Mouse (Mus musculus) lung, embryonic 16.5 days (tissue): ENCODE results near the gene Hbb-y. TPM values are rescaled to one million over a fixed set of nuclear protein-coding genes. Genes with fewer than 3 reads are reported as not detected.
"Not testable (repeated sequence)": the region's sequence is repeated elsewhere in the genome, so short reads cannot be mapped to it uniquely, and the experiment has no call there.

Experiments used
- ATAC-seq: fragments of 200-750 bp; cut with Nextera tagmentation; 2 replicates; pipeline ENCODE4 v1.8.0; 2017; ENCODE audit warnings: low read depth, mild to moderate bottlenecking, moderate library complexity
- H3K27ac ChIP-seq: fragments of 300-500 bp; sonication (generic); 2 replicates; pipeline ENCODE4 v1.5.1; 2014; ENCODE audit warnings: mild to moderate bottlenecking, control low read depth, low read length
- H3K27me3 ChIP-seq: fragments of 300-500 bp; sonication (generic); 2 replicates; pipeline ENCODE4 v1.6.1; 2014; ENCODE audit warnings: low read depth, low read length, mixed read lengths; ENCODE audit not compliant: control insufficient read depth, insufficient read depth
- H3K36me3 ChIP-seq: fragments of 300-500 bp; sonication (generic); 2 replicates; pipeline ENCODE4 v1.6.1; 2014; ENCODE audit warnings: low read length; ENCODE audit not compliant: control insufficient read depth, insufficient read depth
- H3K4me1 ChIP-seq: fragments of 300-500 bp; sonication (generic); replicated peaks from 2 replicates; pipeline ENCODE4 v1.6.1; 2014; ENCODE audit warnings: low read length, mixed read lengths; ENCODE audit not compliant: control insufficient read depth, insufficient read depth
- H3K4me2 ChIP-seq: fragments of 300-500 bp; sonication (generic); 2 replicates; pipeline ENCODE4 v1.6.1; 2014; ENCODE audit warnings: low read depth, low read length, control low read depth
- H3K4me3 ChIP-seq: fragments of 300-500 bp; sonication (generic); 2 replicates; pipeline ENCODE4 v1.5.1; 2014; ENCODE audit warnings: mild to moderate bottlenecking, low read length, control low read depth
- H3K9ac ChIP-seq: fragments of 300-500 bp; sonication (generic); 2 replicates; pipeline ENCODE4 v1.6.1; 2014; ENCODE audit warnings: low read length, control low read depth
- H3K9me3 ChIP-seq: fragments of 300-500 bp; sonication (generic); 2 replicates; pipeline ENCODE4 v1.6.1; 2016; ENCODE audit warnings: low read length; ENCODE audit not compliant: control insufficient read depth
- WGBS: fragments of 180-500 bp; shearing (Covaris S2); extraction: QIAGEN DNeasy Blood & Tissue Kit; methylation state at CpG from one replicate; pipeline ENCODE4 v1.1.7; 2014; 5-methylcytosine and 5-hydroxymethylcytosine counted together
- polyA plus RNA-seq: library from polyadenylated mRNA; unstranded; fragments of >200 nt; fragmentation: Nextera tagmentation; extraction: Ambion mirVana; gene quantifications from 2 replicates; pipeline ENCODE4 v1.2.1, GENCODE M21; 2015

Hbb-y gene
- polyA plus RNA-seq, 1 experiment from 2014 or later: 183 TPM

DNA sequence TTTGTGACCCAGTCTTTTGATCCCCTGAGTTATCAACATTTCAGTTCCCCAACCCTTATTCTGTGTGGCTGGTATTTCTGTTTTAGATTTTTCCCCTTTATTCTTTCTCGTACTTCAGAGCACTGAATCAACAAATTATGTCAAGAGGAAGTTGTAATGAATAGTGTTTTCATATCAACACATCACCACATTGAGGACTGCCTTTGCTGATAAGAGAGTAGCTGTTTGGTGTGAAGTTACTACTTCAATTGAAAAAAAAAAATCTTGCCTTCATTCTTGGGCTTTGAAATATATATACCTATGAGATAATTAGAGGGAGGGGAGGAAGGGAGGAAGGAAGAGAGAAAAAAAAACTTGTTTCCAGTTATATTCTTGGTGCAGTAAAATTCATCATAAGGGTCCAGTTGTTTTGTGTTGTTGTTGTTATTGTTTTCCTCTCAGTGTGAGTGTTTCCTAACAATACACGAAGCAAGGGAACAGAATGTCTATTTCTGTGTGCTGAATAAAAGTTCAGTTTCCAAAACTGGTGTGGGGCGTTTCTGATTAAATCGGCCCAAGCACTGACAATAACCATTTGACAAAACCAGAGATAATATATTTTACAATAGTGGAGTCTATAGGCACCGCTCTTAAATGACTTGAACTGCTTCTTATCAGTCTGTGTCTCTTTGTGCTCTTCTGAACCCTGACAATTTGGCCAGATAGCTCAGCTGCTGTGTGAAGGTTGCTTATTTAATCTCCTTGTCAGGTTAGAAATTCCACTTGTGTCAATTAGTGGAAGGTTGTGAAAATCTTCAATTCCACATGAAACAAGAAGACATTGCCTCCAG, 43.8 kb downstream of the Hbb-y start:
- no peaks in the 10 kb centered on the region for H3K4me1 ChIP-seq
- H3K4me2 ChIP-seq: no peak overlapping the region
- H3K4me3 ChIP-seq: no peak overlapping the region
- H3K36me3 ChIP-seq: no peaks in the 10 kb centered on the region
- H3K27me3 ChIP-seq: no peaks in the 10 kb centered on the region
- H3K27ac ChIP-seq: no peak overlapping the region
- no peak for ATAC-seq
- 33% methylated on average over 5 of the region's 5 CpGs for WGBS
- H3K9me3 ChIP-seq: no peaks in the 10 kb centered on the region
- no peak overlapping the region for H3K9ac ChIP-seq

DNA sequence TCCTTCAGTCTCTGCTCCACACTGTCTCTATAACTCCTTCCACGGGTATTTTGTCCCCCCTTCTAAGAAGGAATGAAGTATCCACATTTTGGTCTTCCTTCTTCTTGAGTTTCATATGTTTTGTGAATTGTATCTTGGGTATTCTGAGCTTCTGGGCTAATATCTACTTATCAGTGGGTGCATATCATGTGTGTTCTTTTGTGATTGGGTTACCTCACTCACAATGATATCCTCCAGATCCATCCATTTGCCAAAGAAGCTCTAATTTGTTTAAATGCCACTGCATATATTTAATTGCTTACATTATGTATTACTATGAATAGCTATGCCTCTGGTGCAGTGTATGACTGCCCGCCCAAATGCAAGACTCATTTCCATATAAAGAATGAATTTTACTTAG, 44.9 kb downstream of the Hbb-y start:
- not testable (repeated sequence) for H3K27me3 ChIP-seq, ATAC-seq, H3K4me2 ChIP-seq, H3K27ac ChIP-seq, H3K36me3 ChIP-seq, H3K9me3 ChIP-seq, H3K9ac ChIP-seq, H3K4me3 ChIP-seq, H3K4me1 ChIP-seq
- 44% methylated on average over 2 of the region's 2 CpGs for WGBS

- Histone ChIP-seq H3K9ac (no peak overlapping the region), H3K4me3 (no peak overlapping the region), H3K27me3 (no peaks in the 10 kb centered on the region), H3K9me3 (no peaks in the 10 kb centered on the region), H3K27ac (no peak overlapping the region), H3K36me3 (no peaks in the 10 kb centered on the region), H3K4me2 (no peak overlapping the region), H3K4me1 (no peaks in the 10 kb centered on the region)
- WGBS: 50% methylated on average over 1 of the region's 1 CpGs
- no peak for ATAC-seq
Measured at GRCm38 (mm10) chr7:103806856-103807255, 46.2 kb downstream of the Hbb-y start.

Other genes starting within 250 kb of the Hbb-y start
- not detected in 2 replicates for gene Olfr620, start 240.7 kb downstream of the Hbb-y start, polyA plus RNA-seq
- gene Olfr622, start 210.5 kb downstream of the Hbb-y start, polyA plus RNA-seq: not detected in 2 replicates
- not detected in 2 replicates for gene Olfr623, start 189.5 kb downstream of the Hbb-y start, polyA plus RNA-seq
- 0.05 TPM in 1 of 2 replicates, not detected in the other for gene Olfr624, start 182.0 kb downstream of the Hbb-y start, polyA plus RNA-seq
- not detected in 2 replicates for gene Olfr625-ps1, start 170.5 kb downstream of the Hbb-y start, polyA plus RNA-seq
- gene Olfr243, start 138.5 kb downstream of the Hbb-y start, polyA plus RNA-seq: not detected in 2 replicates
- not detected in 2 replicates for gene Olfr628, start 122.8 kb downstream of the Hbb-y start, polyA plus RNA-seq
- not detected in 2 replicates for gene Olfr629, start 108.3 kb downstream of the Hbb-y start, polyA plus RNA-seq
- gene Olfr630, start 95.9 kb downstream of the Hbb-y start, polyA plus RNA-seq: not detected in 2 replicates
- not detected in 2 replicates for gene Olfr69, start 81.6 kb downstream of the Hbb-y start, polyA plus RNA-seq
- gene Olfr68, start 73.5 kb downstream of the Hbb-y start, polyA plus RNA-seq: not detected in 2 replicates
- gene Olfr67, start 61.4 kb downstream of the Hbb-y start, polyA plus RNA-seq: not detected in 2 replicates
- 4,593 and 5,475 TPM in 2 replicates for gene Hbb-bt, start 39.2 kb downstream of the Hbb-y start, polyA plus RNA-seq
- gene Hbb-bs, start 25.1 kb downstream of the Hbb-y start, polyA plus RNA-seq: 15,216 and 18,375 TPM in 2 replicates
- not detected in 2 replicates for gene Hbb-bh2, start 12.7 kb downstream of the Hbb-y start, polyA plus RNA-seq
- 2.2 and 2.4 TPM in 2 replicates for gene Hbb-bh1, start 10.1 kb downstream of the Hbb-y start, polyA plus RNA-seq
- not detected in 2 replicates for gene Olfr66, start 33.0 kb upstream of the Hbb-y start, polyA plus RNA-seq
- gene Olfr64, start 41.3 kb upstream of the Hbb-y start, polyA plus RNA-seq: not detected in 2 replicates
- not detected in 2 replicates for gene Olfr65, start 50.3 kb upstream of the Hbb-y start, polyA plus RNA-seq
- gene Olfr631, start 75.6 kb upstream of the Hbb-y start, polyA plus RNA-seq: not detected in 2 replicates
- gene Olfr632, start 81.1 kb upstream of the Hbb-y start, polyA plus RNA-seq: not detected in 2 replicates
- not detected in 2 replicates for gene Olfr633, start 91.2 kb upstream of the Hbb-y start, polyA plus RNA-seq
- not detected in 2 replicates for gene Olfr635, start 117.9 kb upstream of the Hbb-y start, polyA plus RNA-seq
- gene Olfr638, start 145.5 kb upstream of the Hbb-y start, polyA plus RNA-seq: not detected in 2 replicates
- gene Olfr639, start 164.1 kb upstream of the Hbb-y start, polyA plus RNA-seq: not detected in 2 replicates
- gene Olfr640, start 172.4 kb upstream of the Hbb-y start, polyA plus RNA-seq: not detected in 2 replicates
- not detected in 2 replicates for gene Olfr641, start 182.2 kb upstream of the Hbb-y start, polyA plus RNA-seq
- not detected in 2 replicates for gene Olfr642, start 199.4 kb upstream of the Hbb-y start, polyA plus RNA-seq
- not detected in 2 replicates for gene 4930516K23Rik, start 208.2 kb upstream of the Hbb-y start, polyA plus RNA-seq
- not detected in 2 replicates for gene Olfr644, start 218.7 kb upstream of the Hbb-y start, polyA plus RNA-seq
- gene Olfr645, start 232.2 kb upstream of the Hbb-y start, polyA plus RNA-seq: not detected in 2 replicates